Mouse (Mus musculus) layer of hippocampus, adult 8-10 months (tissue): ENCODE results near the gene Hoxb5. TPM values are rescaled to one million over a fixed set of nuclear protein-coding genes. Genes with fewer than 3 reads are reported as not detected.
A peak's percentile ranks its signal among the peaks of the same experiment; 100 is the strongest.

Experiments used
- DNase-seq, 2 experiments: peaks; one replicate each; pipeline ENCODE4 v3.0.0; 2022; ENCODE audit warnings: low spot score in 2 of 2
- total RNA-seq, 4 experiments: library from RNA; stranded (reverse); gene quantifications; 2 replicates each; pipeline ENCODE4 v1.2.4; 2022

The Hoxb5 gene
- total RNA-seq, 4 experiments from 2014 or later = not detected

- DNase-seq = peak; percentile 52 to 62
Measured at GRCm38 (mm10) chr11:96301837-96302236, 1.3 kb upstream of the Hoxb5 start.

DNA sequence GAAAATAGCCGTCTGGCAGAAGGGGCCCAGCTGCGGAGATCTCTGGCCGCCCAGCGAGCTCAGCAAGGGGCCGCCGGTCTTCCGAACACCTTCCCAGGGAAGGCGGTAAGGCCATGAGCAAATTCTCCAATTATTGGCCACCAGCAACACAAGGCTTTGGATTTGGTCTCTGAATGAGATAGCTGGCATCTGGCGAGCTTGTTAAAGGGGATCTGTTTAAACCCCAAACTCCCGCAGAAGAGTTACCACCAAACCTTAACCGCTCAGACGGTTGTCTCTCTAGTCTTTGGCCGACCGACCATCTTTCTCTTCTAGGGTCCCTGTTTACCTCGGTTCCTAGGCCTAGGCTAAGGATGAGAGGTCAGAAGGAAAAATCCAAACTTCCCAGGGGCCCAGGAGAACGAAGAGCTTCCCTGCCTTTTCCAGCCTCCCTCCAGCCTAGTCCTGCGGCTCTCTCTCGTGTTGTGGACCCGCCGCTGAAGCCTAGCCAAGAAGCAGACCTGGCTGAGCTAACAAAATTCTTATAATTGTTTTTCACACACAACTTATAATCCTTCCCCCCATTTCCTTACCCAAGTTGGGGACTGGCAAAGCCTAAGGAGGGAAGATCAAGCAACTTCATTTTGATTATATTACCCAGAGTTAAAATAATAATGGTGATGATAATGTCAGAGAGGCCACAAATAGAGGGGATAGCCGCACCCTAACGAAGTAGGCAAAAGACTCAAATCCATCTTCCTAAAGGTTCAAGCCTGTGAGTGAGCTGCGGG is 570 bp upstream of the Hoxb5 start:
- DNase-seq = no peak

DNA sequence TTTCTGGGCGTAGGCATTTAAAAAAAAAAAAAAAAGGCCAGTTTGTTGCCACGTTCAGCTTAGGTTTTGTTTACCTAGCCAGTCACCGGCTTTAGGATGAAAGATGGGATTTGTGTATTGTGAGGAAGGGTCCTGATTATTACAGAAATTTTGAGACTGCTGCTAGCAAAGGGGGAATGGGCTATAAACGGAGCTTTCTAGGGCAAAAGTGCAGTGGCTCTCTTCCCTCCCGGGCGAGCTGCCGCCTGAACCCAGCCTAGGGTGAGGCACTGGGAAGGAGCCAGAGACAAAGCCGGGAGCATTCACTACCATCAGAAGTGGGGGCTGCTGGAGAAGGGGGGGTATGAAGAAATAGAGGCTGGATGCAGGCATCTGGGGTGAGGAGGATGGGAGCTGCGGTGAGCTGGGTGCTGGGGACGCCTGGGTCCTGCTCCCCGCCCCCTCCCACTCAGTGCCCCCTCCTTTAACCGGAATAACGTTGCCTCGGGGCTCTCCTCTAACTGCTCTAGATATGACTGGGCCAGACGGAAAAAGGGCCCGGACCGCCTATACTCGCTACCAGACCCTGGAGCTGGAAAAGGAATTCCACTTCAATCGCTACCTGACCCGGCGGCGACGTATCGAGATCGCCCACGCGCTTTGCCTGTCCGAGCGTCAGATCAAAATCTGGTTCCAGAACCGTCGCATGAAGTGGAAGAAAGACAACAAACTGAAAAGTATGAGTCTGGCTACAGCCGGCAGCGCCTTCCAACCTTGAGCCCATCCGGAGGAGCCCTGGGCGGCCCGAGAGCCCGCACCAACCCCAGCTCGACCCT is 1.5 kb downstream of the Hoxb5 start:
- no peak for DNase-seq

- DNase-seq = no peak
Measured at GRCm38 (mm10) chr11:96305505-96306182, 2.5 kb downstream of the Hoxb5 start.

DNA sequence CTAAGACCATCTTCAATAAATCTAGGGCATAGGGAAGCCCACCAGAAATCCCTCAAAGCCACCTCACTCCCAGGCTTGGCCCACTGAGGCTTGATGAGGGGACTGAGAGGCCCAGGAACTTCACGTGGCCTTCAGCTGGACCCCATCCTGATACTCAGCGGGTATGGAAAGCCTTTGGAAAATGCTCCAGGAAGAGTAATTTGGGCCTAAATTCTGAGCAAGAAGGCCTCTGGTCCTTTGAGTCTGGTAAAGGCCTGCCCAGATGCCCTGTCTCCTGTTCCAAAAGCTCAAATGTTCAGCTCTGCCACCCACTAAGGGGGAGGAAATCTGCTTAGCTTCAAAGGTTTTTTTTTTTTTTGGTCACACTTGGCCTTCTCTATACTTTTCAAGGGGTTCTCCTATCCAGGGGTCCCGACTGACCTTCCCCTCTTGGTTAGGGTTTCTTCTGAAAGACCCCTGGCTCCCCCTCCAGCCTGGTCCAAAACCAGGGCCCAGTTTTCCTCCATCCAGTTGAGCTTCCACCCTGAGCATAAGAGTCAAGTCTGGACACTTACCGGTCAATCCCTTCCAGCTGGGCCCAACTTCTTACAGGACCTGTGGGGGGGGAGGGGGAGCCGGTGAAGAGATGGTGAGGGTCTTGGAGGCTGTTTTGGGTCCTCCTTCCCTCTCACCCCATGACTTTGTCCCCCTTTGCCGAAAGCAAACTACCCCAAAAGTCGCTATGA is 3.2 kb downstream of the Hoxb5 start:
- DNase-seq = no peak

GRCm38 (mm10) chr11:96306908-96307269 is 3.8 kb downstream of the Hoxb5 start:
- DNase-seq = no peak

- DNase-seq = no peak
Measured at GRCm38 (mm10) chr11:96308763-96309162, 5.6 kb downstream of the Hoxb5 start.

DNA sequence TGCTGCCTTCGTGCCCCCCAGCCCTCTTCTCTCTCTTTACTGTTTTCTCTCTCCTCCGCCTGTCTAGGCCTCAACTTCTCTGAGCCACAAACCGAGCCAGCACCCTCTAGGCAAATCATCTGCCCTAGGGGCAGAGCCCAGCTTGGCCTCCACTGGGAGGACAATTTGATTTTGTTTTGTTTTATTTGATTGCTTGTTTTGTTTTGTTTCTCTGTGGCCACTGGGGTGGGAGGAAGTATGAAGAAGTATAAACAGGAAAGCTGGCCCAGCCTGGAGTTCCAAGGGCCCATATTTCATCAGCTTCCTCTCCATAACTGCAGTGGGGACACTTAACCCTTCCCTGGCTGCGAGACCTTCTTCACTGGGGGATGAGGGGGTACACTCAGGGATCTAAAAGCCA is 6.2 kb downstream of the Hoxb5 start:
- no peak for DNase-seq

GRCm38 (mm10) chr11:96310183-96310938 is 7.2 kb downstream of the Hoxb5 start:
- no peak for DNase-seq

DNA sequence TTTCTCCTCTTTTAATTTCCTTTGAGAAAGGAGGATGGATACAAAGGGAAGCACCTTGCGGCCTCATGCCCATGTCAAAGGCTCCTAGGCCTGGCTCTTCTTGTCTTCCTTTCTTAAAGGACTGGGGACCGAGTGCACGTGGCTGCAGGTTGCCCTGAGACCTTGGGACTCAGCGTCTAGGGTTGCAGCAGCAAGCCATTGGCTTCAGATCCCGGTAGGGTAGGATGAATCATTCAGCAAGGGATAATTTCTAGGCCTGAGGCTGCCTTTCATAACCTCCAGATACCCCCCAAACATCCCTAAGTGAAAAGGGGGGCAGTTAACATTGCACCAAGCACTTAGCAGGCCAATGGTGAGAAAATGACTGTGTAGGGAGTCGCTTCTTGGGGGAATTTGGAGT is 8.0 kb downstream of the Hoxb5 start:
- no peak for DNase-seq

GRCm38 (mm10) chr11:96311520-96312417 is 8.6 kb downstream of the Hoxb5 start:
- DNase-seq = no peak

DNA sequence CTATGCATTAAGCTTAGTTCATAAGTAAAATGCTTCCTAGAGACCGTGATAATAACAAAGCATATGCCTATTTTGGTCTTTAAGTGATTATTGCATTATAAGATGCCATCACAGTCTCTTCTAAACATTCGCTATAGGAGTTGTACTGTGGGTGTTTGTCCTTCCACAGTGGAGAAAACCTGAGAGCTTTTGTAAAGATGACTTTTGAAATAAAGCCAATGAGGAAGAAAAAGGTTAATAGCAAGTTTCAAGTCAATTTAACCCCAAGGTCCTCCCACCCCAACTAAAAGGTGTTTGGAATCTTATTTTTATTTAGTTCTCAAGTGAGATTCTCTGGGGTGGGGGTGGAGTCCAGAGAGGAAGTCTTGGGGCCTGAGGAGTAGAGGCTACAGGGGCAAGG is 10.0 kb downstream of the Hoxb5 start:
- no peak for DNase-seq

- no peak for DNase-seq
Measured at GRCm38 (mm10) chr11:96313806-96314428, 10.8 kb downstream of the Hoxb5 start.

DNA sequence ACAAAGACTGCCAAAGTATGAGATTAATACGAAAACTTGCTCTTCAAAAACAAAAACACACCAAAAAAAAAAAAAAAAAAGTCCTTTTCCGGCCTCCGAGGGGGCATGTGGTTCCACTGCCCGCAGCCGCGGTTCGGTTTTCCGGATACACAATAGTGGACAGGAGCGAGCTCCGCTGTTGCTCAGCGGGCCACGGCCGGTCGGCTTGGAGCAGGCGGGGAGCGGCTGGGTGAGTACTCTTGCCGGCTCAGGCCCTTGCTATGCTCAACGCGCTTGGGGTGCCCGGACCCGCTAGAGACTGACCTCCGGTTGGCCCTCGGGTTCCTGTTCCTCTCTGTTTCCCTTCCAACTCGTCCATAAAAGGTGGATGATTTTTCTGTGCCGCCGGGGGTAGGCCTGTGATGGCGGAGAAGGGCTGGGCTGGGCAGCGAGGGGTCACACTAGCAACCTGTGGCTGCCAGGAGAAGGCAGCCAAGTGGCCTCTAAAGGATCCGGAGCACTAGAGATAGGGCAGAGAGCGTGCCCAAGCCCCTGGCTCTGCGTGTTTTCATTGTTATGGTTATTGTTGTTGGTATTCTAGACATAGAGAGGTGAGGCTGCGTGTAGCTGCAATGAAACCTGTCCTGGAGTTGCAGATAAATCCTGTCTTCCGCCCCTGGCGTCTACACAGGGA is 11.7 kb downstream of the Hoxb5 start:
- no peak for DNase-seq

GRCm38 (mm10) chr11:96315344-96315681 is 12.2 kb downstream of the Hoxb5 start:
- DNase-seq = no peak

- DNase-seq = no peak
Measured at GRCm38 (mm10) chr11:96316696-96317607, 13.8 kb downstream of the Hoxb5 start.

DNA sequence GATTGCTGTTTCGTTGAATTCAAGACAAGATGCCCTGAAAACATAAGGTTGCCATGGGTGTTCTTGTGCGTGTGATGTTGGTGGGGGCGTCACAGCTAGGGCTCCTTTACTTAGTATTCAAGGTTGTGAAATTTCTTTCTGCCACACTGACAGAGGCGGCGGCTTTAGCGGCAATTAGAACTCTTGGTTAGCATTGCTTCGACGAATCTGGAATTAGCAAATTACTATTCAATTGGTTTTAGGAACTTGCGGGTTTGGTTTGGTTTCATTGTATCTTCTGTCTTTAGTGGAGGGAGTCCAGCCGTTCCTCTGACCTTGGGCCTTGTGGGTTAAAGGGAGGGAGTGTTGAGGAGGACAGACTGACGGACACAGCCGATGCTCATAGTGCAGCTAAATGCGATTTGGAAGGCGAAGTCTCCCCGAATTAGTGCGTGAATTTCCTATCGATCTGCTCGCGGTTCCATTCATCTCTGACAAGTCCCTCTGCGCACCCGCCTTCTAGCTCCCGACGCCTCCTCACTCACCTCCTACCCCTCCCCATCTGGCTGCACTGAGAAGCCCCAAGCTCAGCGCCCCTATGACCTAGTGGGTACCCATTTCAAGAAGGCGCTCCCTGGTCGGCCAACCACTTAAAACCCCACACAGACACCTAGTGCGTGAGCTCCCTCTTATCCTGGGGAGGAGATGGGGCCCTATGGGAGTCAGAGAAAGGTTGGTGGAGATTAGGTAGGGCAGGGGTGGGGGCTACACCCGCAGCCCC is 14.7 kb downstream of the Hoxb5 start, which contains the start of gene Hoxb4:
TSS of gene Hoxb4 (plus strand) at position 660 of the 760 bp plus-strand sequence.
- DNase-seq = no peak
